Mouse (Mus musculus): ENCODE data around the gene Zfp524.
"Not testable (repeated sequence)": the region's sequence is repeated elsewhere in the genome, so short reads cannot be mapped to it uniquely, and the experiment has no call there.

Zfp524 gene

DNA sequence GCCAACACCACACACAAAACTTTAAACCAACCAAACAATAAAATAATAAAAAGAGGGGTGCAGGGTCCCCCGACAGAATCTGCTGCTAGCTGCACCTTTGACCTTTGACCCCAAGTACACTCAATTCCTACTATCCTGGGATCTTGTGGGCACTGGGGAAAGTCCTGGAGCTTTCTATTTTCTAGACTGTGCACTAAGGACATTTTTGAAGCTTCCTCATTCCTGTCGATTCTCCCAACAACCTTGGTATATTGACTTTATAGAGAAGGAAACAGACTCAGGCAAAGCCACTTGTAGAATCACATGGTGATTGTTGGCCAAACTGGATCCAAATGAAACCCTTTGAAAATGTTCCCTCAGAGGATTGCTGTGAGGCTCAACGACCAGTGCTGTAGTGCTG, 1.8 kb downstream of the Zfp524 start:
- no peak for DNase-seq

DNA sequence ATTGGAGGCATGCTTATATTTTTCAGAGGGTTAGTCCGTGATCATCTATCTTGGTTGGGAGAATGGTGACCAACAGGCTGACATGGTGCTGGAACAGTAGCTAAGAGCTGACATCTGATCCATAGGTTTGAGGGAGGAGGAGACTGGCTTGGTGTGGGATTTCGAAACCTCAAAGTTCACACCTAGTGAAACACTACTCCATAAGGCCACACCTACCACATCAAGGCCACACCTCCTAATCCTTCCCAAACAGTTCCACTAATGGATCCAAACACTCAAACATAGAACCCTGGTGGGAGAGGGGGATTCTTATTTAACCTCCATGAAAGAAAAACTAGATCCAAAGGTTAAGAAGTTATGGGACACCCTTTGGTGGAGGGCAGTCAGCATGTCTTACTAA, 2.7 kb downstream of the Zfp524 start:
- no peak for DNase-seq

DNA sequence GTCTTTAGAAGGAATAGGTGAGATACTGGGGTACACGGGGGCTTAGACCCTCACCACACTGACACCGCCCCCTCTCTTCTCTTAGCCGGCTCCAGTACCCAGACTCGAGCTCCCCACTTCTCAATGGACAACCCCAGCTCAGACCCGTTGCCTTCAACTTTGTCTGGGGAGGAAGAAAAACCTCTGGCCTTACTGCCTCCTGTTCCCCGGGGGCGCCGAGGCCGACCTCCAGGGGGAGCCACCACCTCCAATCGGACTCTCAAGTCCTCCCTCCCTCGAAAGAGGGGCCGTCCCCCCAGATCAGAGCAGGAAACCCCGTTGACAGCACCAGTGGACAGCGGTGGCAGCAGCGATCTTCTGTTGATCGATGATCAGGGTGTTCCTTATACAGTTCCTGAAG, 3.1 kb downstream of the Zfp524 start:
- DNase-seq = no peak

DNA sequence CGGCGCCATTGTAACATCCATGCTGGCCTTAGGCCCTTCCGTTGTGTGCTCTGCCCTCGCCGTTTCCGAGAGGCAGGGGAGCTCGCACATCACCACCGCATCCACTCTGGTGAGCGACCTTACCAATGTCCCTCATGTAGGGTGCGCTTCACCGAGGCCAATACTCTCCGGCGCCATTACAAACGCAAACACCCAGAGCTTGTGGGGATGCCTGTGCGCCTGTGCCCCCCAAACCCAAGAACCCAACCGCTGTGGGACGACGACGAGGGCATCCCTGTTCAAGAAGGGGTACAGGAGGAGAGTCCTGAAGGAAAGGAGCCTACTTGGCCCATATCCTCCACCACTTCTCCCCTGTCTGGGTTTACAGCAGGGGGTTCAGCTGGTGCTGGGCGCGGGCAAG, 3.7 kb downstream of the Zfp524 start:
- DNase-seq = no peak

DNA sequence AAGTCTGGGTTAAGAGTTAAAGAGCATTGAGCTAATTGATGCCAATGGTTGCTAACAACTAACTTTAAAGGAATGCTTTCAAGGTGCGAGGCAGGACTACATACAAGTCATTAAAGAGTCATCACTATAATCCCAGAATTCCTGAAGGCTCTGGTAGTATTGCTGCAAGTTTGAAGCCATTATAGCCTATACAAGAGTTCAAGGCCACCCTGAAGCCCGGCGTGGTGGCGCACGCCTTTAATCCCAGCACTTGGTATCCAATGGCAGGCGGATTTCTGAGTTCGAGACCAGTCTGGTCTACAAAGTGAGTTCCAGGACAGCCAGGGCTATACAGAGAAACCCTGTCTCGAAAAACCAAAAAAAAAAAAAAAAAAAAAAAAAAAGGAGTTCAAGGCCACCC, 5.4 kb downstream of the Zfp524 start:
- DNase-seq = not testable (repeated sequence)

DNA sequence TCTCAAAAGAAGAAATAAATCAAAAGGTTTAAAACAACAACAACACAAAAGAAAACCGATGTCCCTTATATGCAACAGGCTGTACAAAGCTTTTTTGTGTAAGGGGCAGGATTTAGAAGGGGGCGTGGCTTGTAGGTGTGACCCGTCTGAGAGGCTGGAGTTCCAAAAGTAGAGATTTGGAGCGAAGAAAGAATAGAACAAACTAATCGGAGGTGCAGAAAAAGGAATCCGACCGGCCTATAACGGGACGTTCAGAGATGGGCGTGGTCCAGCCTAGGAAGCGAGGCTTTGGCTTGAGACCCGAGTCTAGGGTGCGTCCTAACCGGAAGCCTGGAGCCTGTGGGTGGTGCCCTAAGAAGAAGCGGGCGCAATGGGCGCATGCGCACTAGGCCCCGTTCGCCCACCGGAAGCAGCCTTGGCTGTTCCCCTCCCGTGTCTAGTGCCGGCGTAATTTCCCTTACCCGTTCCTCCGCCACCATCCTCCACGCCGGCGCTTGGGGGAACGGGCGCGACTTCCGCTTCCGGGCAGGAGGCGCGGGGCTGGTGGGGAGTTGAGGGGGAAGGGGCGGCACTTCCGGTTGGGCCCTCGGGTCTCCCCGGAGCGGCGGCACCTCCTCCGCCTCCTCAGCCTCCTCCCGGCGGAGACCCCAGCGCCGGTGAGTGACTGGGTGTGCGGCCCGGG, 5.9 kb downstream of the Zfp524 start, which contains the start of the genes Zfp865 and Ccdc106:
TSS of gene Zfp865 (plus strand) at position 377 of the 682 bp plus-strand sequence.
TSS of gene Ccdc106 (plus strand) at position 554 of the 682 bp plus-strand sequence.
- DNase-seq = peak; percentile 98

DNA sequence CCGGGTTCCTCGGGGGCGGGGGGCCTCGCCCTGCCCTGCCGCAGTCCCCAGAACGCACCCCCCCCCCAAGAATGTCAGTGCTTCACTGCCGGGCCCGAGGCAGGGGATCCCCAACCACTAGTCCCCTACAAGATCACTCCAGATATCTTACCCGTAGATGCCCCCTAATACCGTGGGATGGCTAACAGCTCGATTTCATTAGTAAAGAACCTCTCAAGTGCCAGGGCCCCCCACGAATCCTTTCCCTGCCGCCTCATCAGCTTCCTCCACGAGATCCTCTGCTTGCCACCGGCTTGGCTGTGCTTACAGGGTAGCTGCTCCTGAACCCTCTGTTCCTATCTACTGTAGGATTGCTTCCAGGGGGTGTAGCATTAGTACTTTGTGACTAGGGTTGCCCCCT, 6.5 kb downstream of the Zfp524 start:
- DNase-seq = no peak

- no peak for DNase-seq
These were observed 7.0 kb downstream of the Zfp524 start for GRCm38 (mm10) chr7:5021197-5021596.

DNA sequence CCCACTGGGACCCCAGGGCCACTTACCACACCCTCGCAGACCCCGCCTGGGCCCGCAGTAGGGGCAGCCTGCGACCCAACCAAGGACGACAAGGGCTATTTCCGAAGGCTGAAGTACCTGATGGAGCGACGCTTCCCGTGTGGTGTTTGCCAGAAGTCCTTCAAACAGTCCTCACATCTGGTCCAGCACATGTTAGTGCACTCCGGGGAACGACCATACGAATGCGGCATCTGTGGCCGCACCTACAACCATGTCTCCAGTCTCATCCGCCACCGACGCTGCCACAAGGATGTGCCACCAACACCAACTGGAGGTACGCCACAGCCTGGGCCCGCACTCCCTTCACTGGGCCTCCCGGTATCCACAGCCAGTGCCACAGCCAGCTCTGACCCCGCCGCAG, 15.3 kb downstream of the Zfp524 start:
- DNase-seq = no peak

GRCm38 (mm10) chr7:5029946-5030345, 15.7 kb downstream of the Zfp524 start:
- DNase-seq = no peak

GRCm38 (mm10) chr7:5030554-5031275, 16.5 kb downstream of the Zfp524 start:
- no peak for DNase-seq

GRCm38 (mm10) chr7:5031496-5031895, 17.3 kb downstream of the Zfp524 start:
- DNase-seq = no peak

DNA sequence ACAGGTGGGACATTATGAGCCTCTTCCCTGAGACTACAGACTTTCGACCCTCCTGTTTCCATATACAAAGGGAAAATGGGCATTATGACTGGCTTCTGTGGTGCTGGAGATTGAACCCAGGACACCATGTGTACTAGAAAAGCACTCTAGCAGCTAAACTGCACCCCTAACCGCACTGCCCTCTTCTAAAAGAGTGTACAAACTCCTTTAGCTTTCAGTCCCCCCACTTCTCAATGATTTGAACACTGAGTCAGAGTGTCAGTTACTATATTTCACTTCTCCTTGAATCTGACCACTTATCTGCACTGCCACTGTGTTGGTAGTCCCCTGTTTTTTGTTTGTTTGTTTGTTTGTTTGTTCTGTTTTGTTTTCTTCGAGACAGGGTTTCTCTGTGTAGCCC, 19.6 kb downstream of the Zfp524 start, which contains the start of gene 4632433K11Rik:
TSS of gene 4632433K11Rik (plus strand) at position 301 of the 400 bp plus-strand sequence.
- no peak for DNase-seq

GRCm38 (mm10) chr7:5035628-5036027, 21.4 kb downstream of the Zfp524 start:
- no peak for DNase-seq

DNA sequence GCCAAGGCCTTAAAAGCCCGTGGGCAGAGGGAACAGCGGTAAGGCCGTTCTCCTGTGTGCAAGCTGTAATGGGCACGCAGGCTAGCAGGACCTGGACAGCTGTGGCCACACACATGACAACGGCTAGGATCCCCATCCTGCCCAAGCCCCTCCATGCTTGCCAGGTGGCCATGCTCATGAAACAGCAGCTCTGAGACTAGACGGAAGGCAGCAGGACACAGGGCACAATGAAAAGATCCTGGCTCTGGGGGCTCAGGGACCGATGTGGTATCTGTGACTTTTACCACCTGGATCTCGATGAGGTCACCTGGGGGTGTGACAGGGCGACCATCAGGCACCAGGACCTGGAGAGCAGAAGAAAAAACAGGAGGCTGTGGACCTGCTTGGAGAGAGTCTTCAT, 21.9 kb downstream of the Zfp524 start:
- DNase-seq = no peak

- DNase-seq = no peak
These were observed 22.8 kb downstream of the Zfp524 start for GRCm38 (mm10) chr7:5037026-5037425.

- DNase-seq = no peak
These were observed 23.3 kb downstream of the Zfp524 start for GRCm38 (mm10) chr7:5037467-5037866.

DNA sequence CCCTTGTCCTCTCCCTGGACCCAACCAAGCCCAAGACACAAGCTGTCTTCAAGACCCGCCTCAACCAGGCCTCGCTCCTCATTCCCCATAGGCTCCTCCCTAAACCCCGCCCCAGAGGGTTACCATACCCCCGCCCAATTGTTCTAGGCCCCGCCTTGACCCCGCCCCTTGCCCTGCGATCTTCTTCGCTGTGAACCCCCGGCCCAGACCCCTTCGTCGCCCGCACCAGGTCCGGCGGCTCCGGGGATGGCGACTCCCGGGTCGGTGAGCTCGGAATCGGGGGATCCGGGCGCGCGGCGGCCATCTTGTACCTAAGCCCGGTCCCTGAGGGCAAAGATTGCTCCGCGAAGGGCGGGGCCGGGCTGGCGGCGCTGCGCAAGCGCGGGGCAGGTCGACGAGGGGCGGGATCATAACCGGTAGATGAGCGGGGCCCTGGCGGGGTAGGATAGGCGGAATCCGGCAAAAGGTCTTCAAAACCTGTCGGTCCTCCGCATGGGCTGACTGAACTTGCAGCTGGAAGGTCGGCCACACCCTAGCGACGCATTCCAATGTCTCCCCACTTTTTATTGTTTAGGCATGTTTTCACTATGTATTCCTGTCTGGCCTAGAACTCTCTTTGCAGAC, 24.0 kb downstream of the Zfp524 start, which contains the start of gene Zfp784:
TSS of gene Zfp784 (minus strand) at position 338 of the 624 bp plus-strand sequence.
- DNase-seq = peak; percentile 92 to 93

- no peak for DNase-seq
These were observed 24.7 kb downstream of the Zfp524 start for GRCm38 (mm10) chr7:5038940-5039339.

DNA sequence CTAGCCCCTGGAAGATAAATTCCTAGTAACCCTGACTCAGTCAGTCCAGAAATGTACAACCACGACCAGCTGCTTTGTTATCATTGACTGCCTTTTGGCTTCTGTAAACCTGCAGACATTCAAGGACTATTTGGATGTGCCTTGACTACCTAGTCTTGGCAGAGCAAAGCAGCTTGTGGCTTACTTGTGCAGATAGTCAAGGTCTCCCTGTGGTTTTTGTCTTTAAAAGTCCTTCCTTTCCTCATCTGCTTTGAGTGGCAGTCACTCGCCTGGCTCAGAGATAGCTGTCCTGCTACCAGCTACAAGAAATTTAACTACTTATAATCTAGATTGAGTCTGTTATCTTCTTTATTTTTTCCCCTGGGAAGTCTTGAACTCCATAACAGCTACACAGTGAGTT, 30.8 kb downstream of the Zfp524 start:
- no peak for DNase-seq

DNA sequence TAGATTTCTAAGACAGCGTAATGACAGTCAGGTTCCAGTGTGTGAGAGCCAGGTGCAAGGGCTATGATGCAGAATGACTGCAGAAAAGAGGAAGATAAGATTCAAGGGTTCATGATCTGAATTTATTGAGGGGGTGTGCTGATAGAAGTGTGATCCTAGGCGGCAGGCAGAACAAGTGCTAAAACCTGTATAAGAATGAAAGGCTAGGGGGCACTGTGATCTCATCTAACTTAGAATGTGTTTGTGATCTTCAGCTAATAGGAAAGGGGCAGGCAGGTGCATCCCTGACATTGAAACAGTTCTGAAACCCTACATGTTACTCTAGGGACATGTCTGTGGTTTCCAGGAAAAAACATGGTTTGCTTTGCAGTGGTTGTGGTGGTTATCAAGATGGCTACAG, 31.9 kb downstream of the Zfp524 start:
- no peak for DNase-seq

DNA sequence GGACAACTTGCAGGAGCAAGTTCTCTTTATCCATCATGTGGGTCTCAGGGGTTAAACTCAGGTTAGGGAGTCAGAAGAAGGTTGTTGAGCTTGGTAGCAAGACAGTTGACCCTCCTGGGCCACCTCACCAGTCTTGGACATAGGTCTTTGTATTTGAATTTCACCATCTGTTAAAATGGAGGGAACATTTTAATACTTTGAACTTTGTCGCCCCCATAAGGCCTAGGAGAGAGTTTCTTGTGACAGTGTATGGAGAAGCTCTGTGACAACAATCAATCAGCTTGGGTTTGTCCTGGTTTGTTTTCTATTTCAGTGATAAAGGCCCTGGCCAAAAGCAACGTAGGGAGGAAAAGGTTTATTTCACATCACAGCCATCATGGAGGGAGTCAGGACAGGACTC, 33.1 kb downstream of the Zfp524 start:
- DNase-seq = no peak

Measured in cerebellum, postnatal 36 days (tissue).